10 mouse cellular contexts compared by ENCODE assay signal in the genomic region with DNA sequence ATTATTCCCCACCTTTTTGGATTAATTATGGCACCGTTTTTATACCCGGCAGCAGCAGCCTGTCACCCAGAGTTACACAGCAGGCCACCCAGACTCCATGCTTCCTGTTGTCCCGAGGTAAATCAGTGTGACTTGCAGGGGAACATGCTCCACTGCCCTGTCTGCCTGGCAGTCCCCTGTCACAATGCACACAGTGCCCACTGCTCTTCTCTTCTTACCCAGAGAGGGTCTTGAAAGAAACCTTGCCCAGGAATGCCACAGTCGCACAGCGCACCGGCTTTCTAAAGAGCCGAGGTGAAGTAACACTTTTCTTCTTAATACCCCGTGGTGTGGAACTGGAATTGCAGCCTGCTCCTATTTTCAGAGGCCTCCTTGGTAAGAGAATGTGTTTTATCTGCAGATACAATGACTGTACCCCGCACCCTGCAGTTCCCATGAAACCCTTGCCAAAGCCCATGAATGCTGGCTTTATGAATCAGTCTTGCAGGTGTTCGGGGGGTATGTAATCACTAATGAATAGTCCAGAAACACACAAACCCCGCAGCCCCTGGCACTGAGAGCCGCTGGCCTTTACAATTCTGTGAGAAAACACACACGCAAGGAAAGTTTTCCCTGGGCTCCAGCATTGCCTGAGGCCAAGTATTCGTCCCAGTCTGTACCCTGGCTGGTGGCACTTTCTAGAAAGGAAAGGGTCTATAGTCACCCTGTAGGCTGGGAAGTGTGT.
DNase-seq lines count a peak whose midpoint lies in the region; ATAC-seq lines count a peak whose summit lies in the region.
"Had no signal": no experiment of that assay in that cellular context is flagged by ENCODE, and none has a peak within 500 bp of the region (broad histone marks: within the 10 kb centered on the region; RNA-seq: fewer than 3 reads in every experiment).

No protein-coding gene starts in this region.

- WGBS in embryonic facial prominence, embryonic 14.5 days = 49% methylated on average over 14 of the region's 14 CpGs
- 15% methylated on average over 14 of the region's 14 CpGs for WGBS in hindbrain, embryonic 16.5 days
- 25% methylated on average over 14 of the region's 14 CpGs for WGBS in neural tube, embryonic 14.5 days
- 58% methylated on average over 14 of the region's 14 CpGs for WGBS in kidney, embryonic 14.5 days
- 68% methylated on average over 14 of the region's 14 CpGs for WGBS in liver, embryonic 12.5 days (ENCODE audit: insufficient replicate concordance)

- H3K9me3 ChIP-seq in embryonic facial prominence, embryonic 14.5 days (ENCODE audit: control insufficient read depth, low read length) = no peaks in the 10 kb centered on the region
- no peaks in the 10 kb centered on the region; the same call in 1 of the 2 replicates for H3K9me3 ChIP-seq in hindbrain, embryonic 16.5 days (ENCODE audit: control insufficient read depth, low read length)
- no peaks in the 10 kb centered on the region for H3K9me3 ChIP-seq in neural tube, embryonic 14.5 days (ENCODE audit: control insufficient read depth, low read length)
- 0 out of 2 replicates have a peak, but pooled peaks cover 2% of the 10 kb centered on the region for H3K9me3 ChIP-seq in kidney, embryonic 14.5 days (ENCODE audit: control insufficient read depth, low read length)
- no peaks in the 10 kb centered on the region for H3K9me3 ChIP-seq in liver, embryonic 12.5 days (replicated peaks)

- no peak overlapping the region for H3K9ac ChIP-seq in embryonic facial prominence, embryonic 14.5 days (ENCODE audit: low read depth, low read length)
- H3K9ac ChIP-seq in hindbrain, embryonic 16.5 days (ENCODE audit: low read depth, low read length) = no peak overlapping the region
- H3K9ac ChIP-seq in neural tube, embryonic 14.5 days (replicated peaks; ENCODE audit: low read depth, low read length) = no peak overlapping the region
- H3K9ac ChIP-seq in kidney, embryonic 14.5 days (ENCODE audit: low read depth, low read length) = no peak overlapping the region; the same call in 1 of the 2 replicates
- H3K9ac ChIP-seq in liver, embryonic 12.5 days = no peak overlapping the region
- H3K9ac ChIP-seq: liver, embryonic 14.5 days had no signal

- H3K4me3 ChIP-seq in embryonic facial prominence, embryonic 14.5 days (ENCODE audit: low read depth, low read length) = no peak overlapping the region
- no peak overlapping the region for H3K4me3 ChIP-seq in hindbrain, embryonic 16.5 days (ENCODE audit: low read length)
- no peak overlapping the region for H3K4me3 ChIP-seq in neural tube, embryonic 14.5 days (ENCODE audit: low read depth, low read length)
- no peak overlapping the region for H3K4me3 ChIP-seq in kidney, embryonic 14.5 days (ENCODE audit: low read length)
- H3K4me3 ChIP-seq in liver, embryonic 12.5 days = no peak overlapping the region
- H3K4me3 ChIP-seq: heart, adult 2 months had no signal

- peaks cover 11% of the 10 kb centered on the region for H3K4me1 ChIP-seq in embryonic facial prominence, embryonic 14.5 days (ENCODE audit: control insufficient read depth, insufficient read depth, low read length)
- no peaks in the 10 kb centered on the region; the same call in 1 of the 2 replicates for H3K4me1 ChIP-seq in hindbrain, embryonic 16.5 days (ENCODE audit: control insufficient read depth, insufficient read depth, low read depth, low read length)
- H3K4me1 ChIP-seq in neural tube, embryonic 14.5 days (ENCODE audit: control insufficient read depth, insufficient read depth, low read length) = peaks cover 5% of the 10 kb centered on the region; the same call in 1 of the 2 replicates
- H3K4me1 ChIP-seq in kidney, embryonic 14.5 days (ENCODE audit: control insufficient read depth, insufficient read depth, low read length) = no peaks in the 10 kb centered on the region
- no peaks in the 10 kb centered on the region for H3K4me1 ChIP-seq in liver, embryonic 12.5 days

- no peak overlapping the region for H3K4me2 ChIP-seq in embryonic facial prominence, embryonic 14.5 days (ENCODE audit: low read depth, low read length)
- H3K4me2 ChIP-seq in hindbrain, embryonic 16.5 days (ENCODE audit: low read length) = no peak overlapping the region
- no peak overlapping the region for H3K4me2 ChIP-seq in neural tube, embryonic 14.5 days (ENCODE audit: low read depth, low read length)
- H3K4me2 ChIP-seq in kidney, embryonic 14.5 days (replicated peaks; ENCODE audit: low read depth, low read length) = no peak overlapping the region
- no peak overlapping the region for H3K4me2 ChIP-seq in liver, embryonic 12.5 days

- H3K27me3 ChIP-seq in embryonic facial prominence, embryonic 14.5 days (replicated peaks; ENCODE audit: control insufficient read depth, insufficient read depth, low read length) = no peaks in the 10 kb centered on the region
- H3K27me3 ChIP-seq in hindbrain, embryonic 16.5 days (replicated peaks; ENCODE audit: control insufficient read depth, insufficient read depth, low read length) = no peaks in the 10 kb centered on the region
- no peaks in the 10 kb centered on the region for H3K27me3 ChIP-seq in neural tube, embryonic 14.5 days (ENCODE audit: control insufficient read depth, insufficient read depth, low read length)
- H3K27me3 ChIP-seq in kidney, embryonic 14.5 days (ENCODE audit: control insufficient read depth, insufficient read depth, low read length) = no peaks in the 10 kb centered on the region
- H3K27me3 ChIP-seq in liver, embryonic 12.5 days (replicated peaks) = no peaks in the 10 kb centered on the region

- peak; percentile 70 for ATAC-seq in embryonic facial prominence, embryonic 14.5 days (ENCODE audit: low read depth)
- ATAC-seq in hindbrain, embryonic 16.5 days = peak; percentile 89
- ATAC-seq in neural tube, embryonic 14.5 days (ENCODE audit: low read depth) = peak; percentile 75
- ATAC-seq in kidney, embryonic 14.5 days (ENCODE audit: low FRiP score, low TSS enrichment) = no peak
- no peak for ATAC-seq in liver, embryonic 12.5 days

- no peaks in the 10 kb centered on the region for H3K36me3 ChIP-seq in embryonic facial prominence, embryonic 14.5 days (ENCODE audit: control insufficient read depth, insufficient read depth, low read length)
- no peaks in the 10 kb centered on the region for H3K36me3 ChIP-seq in hindbrain, embryonic 16.5 days (ENCODE audit: control insufficient read depth, insufficient read depth, low read length)
- H3K36me3 ChIP-seq in neural tube, embryonic 14.5 days (ENCODE audit: control insufficient read depth, insufficient read depth, low read length) = no peaks in the 10 kb centered on the region
- H3K36me3 ChIP-seq in kidney, embryonic 14.5 days (ENCODE audit: control insufficient read depth, insufficient read depth, low read length) = no peaks in the 10 kb centered on the region
- no peaks in the 10 kb centered on the region for H3K36me3 ChIP-seq in liver, embryonic 12.5 days

- H3K27ac ChIP-seq in embryonic facial prominence, embryonic 14.5 days (replicated peaks; ENCODE audit: low read depth, low read length) = peak overlapping the region; percentile 40
- H3K27ac ChIP-seq in hindbrain, embryonic 16.5 days (ENCODE audit: low read depth, low read length) = peak overlapping the region; percentile 50
- peak overlapping the region; percentile 68; the same call in 1 of the 2 replicates for H3K27ac ChIP-seq in neural tube, embryonic 14.5 days (ENCODE audit: low read depth, low read length)
- H3K27ac ChIP-seq in kidney, embryonic 14.5 days (ENCODE audit: low read depth, low read length) = no peak overlapping the region
- H3K27ac ChIP-seq in liver, embryonic 12.5 days = no peak overlapping the region
- H3K27ac ChIP-seq: heart, adult 2 months; liver, embryonic 14.5 days had no signal

- peak; percentile 66 for DNase-seq in layer of hippocampus, adult 9-11 months
- no peak for DNase-seq in layer of hippocampus, postnatal 25 days (ENCODE audit: extremely low spot score in 1 of 2, low spot score in 1 of 2)
- peak; percentile 68 for DNase-seq in embryonic facial prominence, embryonic 14.5 days (ENCODE audit: low spot score)
- DNase-seq in kidney, adult 9 months = no peak
- DNase-seq: heart, adult 2 months had no signal

Comparison
In these comparisons a context has a peak if more than half of its experiments do, and no peak if none do; other contexts are left out.
1. DNase-seq: peak in layer of hippocampus, adult 9-11 months (single experiment) and embryonic facial prominence, embryonic 14.5 days (single experiment); none in layer of hippocampus, postnatal 25 days (0 of 2) and kidney, adult 9 months (single experiment).
2. ATAC-seq: peak in embryonic facial prominence, embryonic 14.5 days (single experiment), hindbrain, embryonic 16.5 days (single experiment) and neural tube, embryonic 14.5 days (single experiment); none in kidney, embryonic 14.5 days (single experiment) and liver, embryonic 12.5 days (single experiment).
3. H3K27ac ChIP-seq: peak in embryonic facial prominence, embryonic 14.5 days (single experiment), hindbrain, embryonic 16.5 days (single experiment) and neural tube, embryonic 14.5 days (single experiment); none in kidney, embryonic 14.5 days (single experiment) and liver, embryonic 12.5 days (single experiment).